Mouse (Mus musculus) common myeloid progenitor, adult 5-6 weeks (primary cell): ENCODE measurements at regions not wholly inside any gene's neighbourhood (a gene's known extent, or its start where the extent isn't known, plus 50 kb on each side); places are given as distances from the start of the nearest gene placed in this dataset.

Experiments
- ATAC-seq: replicated peaks from 2 replicates; pipeline ENCODE4 v1.8.0; 2016; ENCODE audit warnings: low read depth, mild to moderate bottlenecking, moderate TSS enrichment, inconsistent platforms; ENCODE audit not compliant: poor library complexity, severe bottlenecking

DNA sequence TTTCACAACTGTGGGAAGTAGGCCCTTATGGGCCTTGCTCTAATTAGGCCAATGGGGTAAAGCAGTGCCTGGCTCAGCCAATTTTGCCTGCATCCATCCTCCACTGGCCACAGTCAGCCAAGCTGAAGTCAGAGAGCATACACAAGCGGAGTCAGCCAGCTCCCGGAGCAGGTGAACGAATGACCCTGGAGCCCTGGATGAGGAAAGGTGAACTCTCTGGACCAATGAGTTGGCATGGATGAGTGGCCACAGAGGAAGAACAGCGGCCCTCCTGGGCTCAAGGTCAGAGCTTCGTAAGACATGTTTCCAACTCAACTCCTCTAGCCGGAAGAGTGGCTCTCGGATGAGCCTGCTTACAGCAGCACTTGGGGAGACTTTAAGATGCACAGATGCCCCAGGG lies 116.1 kb upstream of the Rpl38 start:
- ATAC-seq: no peak

DNA sequence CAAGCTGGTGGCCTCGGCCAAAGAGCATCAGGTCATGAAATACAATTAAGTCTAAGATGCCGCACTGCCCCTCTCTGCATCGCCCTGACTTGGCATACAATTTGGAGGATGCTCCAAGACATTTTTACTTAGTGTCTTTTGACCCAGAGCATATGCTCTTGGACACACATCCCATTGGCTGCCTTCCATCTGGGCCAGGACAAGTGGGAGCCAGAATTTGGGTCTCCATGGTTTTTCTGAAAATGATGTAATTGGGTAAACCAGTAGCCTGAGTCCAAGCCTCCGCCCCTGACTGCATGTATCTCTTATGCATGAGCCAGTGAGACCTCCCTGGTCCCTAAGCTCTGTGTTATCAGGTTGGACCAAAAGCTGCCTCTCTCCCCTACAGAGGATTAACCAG lies 117.1 kb upstream of the Rpl38 start:
- no peak for ATAC-seq

DNA sequence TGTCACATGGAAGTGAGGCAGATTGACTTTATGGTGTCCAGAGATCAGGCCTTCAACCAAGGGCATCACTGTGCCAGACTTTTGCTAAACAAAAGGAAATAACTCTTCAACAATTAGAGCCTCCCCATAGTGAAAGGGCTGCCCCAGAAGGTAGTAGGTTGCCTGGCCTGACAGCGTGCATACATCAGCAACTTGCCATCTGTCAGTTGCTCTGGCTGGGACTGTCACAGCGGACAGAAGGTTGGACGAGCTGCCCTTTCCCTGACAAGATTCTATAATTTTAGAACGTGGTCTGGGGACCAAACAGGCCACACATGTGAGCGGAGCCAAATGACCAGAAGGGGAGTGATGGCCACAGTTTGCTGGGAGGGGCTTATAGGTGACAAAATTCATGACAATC lies 119.7 kb upstream of the Rpl38 start:
- no peak for ATAC-seq

DNA sequence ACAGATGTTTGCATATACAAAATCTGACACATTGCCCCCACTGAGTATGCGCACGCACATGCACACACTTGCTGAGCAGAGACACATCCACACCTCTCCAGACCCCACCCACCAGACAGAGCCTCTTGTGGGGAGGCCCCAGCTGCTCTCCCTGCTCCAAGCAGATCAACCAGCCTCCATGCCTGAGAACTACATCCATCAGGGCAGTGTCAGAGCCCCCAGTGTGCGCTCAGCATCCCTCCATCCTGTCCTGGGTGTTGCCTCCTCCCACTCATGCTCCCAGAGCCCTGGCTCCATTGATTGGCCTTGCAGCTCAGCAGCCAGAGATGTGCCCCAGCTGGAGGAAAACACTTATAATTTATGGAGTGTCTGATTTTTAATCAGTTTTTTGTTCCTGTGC lies 124.1 kb upstream of the Rpl38 start:
- no peak for ATAC-seq

DNA sequence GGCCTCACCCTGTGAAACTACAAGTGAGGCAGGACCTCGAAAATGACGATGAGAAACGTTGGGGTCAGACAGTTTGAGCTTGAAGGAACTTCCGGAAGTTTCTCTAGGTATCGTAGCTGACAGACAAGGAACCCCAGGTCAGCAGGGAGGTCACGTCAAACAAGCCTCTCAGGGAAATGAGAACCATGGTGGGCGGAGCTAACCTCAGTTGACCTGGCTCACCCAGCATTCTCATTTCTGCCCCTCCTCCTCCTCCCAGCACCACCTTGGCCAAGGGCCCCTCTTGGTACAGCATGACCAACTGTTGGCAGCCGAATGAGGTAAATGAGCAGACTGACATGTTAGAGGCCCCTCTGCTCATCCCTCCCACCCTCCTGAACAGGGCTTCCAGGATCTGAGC lies 126.2 kb upstream of the Rpl38 start:
- no peak for ATAC-seq

DNA sequence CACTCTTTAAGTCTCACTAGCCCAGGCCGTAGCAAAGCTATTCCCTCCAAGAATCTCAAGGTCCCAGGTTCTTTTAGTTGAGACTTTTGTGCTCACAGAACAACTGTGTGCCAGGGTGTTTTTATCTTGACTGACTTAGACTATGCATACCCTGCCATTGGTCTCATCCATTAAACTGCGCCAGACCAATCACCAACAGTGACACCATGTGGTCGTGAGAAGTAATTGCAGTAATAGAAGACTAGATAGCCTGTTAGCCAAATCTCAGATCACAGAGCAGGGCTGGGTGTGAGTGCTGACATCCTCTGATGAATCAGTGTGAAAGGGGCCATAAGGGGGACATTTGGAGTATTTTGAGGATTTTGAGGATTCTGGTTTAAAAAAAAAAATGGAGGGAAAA lies 127.8 kb upstream of the Rpl38 start:
- ATAC-seq: no peak

DNA sequence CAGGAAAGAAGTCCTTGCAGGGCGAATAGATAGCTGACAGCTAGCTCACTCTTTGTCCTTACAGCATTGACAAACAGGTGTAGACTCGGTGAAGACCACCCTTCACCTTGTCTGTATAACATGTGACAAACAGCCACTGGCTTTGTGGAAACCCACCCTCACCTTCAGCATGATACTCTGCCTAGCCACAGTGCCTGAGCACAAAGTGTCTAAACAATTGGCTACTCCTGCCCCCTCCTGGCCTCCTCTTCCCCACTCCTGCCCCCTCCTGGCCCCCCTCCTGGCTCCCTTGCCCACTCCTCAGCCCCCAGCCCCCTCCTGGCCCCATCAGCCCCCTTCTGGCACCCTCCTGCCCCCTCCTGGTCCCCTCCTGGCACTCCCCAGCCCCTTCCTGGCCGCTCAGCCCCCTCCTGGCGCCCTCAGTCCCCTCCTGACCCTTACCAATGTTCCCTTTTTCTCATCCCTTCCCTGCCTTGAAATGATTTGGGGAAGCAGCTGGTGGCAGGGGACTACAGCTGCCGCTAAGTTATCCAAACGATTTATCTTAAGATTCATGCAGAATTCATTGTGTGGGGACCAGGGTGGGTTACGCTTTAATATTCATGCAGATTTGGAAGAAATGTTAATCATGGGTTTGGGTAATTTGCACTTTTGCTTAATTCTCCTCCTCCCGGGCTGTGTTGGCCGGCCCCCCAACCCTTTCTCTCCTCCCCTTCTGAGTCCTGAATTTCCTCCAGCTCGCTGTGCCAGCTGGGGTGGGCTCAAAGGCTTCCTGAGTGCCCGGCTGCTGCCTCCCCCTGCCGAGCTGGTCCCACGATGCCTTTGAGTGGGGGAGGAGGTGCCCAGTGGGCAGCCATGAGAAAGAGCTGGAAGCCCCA lies 131.5 kb upstream of the Rpl38 start:
- ATAC-seq: no peak

DNA sequence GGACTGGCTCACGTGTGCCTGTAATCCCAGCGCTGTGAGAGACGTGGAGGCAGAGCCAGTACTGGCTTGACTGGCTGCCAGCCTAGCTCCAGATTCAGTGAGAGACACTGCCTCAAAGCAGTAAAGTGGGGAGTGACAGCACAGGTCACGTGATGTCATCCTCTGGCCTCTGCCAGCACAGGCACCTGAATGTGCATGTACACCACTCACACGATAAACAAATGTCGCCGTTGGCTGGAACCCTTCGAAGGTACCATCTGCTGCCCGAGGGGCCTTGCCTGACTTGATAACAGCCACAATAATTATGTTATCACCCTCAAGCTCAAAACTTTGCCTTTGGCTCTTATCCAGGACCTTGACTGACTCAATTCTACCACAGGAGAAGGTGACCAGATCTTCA lies 132.4 kb upstream of the Rpl38 start:
- no peak for ATAC-seq

DNA sequence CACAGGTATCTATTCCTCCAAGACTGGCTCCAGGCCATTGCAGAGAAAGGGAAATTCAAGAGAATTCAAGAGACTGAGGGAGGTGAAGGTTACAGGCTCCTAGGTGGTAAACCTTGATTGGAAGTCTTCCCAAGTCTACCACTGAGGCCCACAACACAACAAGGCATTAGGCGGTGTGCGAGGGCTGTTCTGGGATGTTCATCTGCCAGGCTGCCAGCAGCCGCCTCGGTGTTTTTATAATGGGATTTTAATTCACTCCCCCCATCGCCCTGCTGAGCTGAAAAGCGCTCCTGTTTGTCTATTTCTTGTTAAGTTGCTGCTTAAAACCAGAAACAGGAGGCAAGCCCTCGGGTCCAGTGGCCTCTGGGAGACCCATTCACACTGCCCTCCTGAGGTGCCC lies 133.9 kb upstream of the Rpl38 start:
- ATAC-seq: no peak

DNA sequence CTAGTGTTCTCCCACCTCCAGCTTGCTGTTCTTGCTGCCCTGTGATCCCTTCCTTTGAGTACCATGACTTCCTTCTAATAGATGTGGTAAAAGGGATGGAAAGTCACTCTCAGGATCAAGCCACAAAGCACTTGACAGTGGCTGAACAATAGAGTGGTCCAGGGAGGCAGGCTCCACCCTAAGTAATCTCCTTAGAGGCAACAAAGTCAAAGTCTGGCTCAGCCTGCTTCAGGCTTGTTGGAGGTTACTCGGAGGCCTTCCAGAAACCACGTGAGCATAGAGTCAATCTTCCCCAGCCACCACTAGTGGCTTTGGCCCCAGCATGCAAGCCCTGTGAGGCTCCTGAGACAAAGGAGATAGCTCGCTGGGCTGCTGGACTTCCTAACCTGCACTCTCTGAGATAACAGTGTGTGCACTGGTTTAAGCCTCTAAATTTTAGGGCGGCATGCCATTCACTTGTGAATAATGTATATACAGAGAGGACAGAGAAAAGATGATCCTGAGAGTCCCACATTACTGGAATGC lies 137.0 kb upstream of the Rpl38 start:
- ATAC-seq: peak; percentile 78

DNA sequence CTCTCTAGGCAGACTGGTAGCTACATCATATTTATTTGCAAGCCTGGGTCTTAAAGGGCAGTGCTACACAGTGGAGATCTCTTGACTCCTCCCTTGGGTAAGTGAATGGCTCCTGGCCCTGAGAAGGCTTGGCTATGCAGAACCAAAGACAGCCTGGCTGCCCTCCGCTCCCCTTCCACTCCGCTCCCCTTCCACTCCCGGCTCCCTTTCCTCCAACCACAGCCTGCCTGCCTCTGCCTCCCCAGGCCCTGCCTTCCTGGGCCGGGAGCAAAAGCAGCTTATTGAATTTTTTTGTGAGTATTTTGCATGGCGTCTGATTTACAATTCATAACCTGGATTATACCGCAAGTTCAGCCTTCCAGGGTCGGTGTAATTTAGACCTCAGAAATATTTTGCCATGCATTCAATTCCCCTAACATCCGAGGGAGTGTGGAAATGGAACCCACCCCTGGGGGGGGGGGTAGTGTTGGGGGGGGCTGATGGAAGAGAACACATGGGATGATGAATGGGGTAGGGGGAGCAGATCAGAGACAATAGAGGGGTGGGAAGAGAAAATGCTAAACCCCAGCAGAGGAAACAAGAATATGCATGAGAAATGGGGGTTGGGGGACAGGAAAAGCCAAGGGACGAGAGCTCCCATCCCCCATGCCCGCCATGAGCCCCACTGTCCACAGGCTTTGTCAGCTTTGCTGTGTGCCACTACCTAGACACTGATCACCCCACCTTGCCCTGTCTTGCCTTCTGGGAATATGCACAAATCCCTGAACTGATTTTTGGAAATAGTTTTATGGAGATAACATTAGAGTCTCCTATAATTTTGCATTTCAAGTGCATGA lies 139.2 kb upstream of the Rpl38 start:
- no peak for ATAC-seq

DNA sequence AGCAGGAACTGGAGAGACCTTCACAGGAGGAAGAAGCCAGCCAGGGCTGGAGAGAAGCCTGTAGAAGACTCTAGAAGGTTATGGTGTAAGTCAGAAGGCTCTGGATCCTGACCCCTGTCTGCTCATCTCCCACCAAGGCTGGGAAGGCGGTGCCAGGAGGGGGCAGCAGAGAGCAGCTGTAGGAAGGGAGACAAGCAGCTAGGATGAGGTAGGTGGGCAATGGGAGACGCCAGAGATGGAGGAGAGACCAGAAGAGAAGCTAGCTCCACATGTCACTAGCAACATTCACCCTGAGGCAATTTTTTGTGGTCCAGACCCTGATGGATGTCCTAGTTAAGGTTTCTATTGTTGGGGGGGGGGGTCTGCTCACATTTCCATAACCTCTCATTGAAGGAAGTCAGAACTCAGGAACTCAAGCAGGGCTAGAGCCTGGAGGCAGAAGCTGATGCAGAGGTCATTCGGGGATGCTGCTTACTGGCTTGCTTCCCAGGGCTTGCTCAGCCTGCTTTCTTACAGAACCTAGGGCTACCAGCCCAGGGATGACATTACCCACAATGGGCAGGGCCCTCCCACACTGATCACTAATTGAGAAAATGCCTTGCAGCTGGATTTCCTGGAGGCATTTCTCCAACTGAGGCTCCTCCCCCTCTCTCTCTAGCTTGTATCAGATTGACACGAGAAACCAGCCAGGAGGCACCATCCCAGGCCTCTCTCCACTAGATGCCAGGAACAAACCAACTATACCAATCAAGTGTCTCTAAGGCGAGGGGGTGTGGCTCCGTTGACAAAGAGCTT lies 144.7 kb upstream of the Rpl38 start:
- peak; percentile 89 for ATAC-seq

DNA sequence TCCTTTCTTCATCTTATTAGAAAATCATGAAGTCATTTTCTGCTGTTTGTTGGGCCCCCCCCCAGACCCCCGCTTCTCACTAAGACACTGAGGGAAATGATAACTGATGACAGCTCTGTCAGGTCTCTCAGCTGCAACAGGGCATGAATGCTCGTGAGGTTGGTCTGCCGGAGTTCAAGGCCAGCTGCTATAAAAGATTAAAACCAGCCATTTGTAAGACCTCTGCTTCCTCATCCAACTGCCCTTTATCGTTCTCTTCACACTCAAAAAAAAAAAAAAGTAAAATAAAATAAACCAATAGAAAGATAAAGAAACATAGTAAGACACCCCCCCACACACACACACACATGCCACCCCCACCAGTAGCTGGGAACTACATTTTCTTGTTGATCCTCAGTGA lies 153.0 kb upstream of the Rpl38 start:
- peak; percentile 60 for ATAC-seq

DNA sequence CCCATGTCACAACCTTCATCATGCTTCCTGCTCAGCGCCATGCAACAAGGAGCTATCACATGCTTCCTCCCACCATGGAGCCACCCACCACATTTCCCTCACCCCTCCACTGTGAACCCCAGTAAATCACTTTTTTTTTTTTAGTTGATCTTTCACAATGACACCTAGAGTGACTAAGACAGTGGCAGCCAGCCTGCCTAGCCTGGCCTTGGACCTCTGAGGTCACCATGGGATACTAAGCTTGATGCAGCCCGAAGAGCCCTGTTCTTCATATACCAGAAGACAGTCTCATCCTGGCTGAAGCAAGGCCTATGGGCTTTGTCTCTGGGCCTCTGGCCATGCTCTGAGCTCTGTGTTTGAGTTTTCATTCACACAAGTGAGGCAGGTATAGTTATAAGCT lies 154.2 kb upstream of the Rpl38 start:
- no peak; the same call in 1 of the 2 replicates for ATAC-seq

DNA sequence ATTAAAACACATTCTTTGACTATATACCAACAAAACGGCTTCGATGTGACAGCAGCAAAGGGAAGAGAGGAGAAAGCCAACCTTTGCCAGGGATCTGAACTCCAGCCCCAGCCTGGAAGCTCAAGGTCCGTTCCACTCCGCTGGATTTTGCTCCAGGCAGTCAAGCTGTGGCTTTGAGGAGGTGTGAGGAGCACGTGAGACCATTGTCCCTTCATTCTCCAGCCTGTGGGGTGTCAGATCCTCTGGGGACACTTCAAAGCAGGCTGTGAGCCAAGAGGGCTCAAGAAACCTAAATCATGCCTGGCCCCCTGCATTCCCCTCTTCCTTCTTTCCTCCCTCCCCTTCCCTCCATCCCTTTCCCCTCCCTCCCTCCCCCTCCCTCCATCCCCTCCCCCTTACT lies 154.9 kb upstream of the Rpl38 start:
- ATAC-seq: no peak

DNA sequence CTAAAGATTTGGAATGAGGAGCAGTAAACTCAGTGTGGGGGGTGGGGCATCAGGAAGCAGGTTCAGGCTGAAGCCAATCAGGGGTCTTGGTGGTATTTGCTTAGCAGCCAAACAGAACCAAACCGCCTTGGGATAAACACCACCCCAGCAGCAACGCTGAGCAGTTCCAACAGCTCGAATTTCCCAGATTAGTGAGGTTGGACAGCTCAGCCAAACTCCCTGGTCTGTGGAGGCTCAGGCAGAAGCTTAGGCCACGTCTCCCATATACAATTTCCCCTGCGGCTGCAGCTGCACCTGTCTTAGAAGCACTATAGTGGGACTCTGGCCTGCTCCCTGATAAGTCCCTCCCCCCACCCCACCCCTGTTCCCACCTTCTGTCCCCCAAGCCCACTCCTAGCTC lies 156.3 kb upstream of the Rpl38 start:
- ATAC-seq: no peak

DNA sequence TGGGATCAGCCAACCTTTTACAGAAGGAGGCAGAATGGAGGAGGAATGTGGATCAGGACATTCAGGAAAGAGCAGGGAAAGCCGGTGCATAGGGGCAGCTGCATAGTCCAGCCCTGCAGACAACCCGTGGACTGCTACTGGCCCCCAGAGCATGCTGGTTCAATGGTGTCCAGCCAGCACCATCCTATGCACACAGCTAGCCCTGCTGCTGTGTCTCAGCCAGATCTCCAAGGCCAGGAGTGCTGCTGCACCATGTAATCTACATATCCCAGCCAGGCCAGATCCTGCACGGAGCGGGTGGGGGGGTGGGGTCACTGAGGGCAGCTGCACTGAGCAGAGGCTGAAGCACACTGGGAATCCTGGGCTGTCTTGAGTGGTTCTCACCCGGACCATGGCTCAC lies 165.8 kb upstream of the Rpl38 start:
- no peak for ATAC-seq

DNA sequence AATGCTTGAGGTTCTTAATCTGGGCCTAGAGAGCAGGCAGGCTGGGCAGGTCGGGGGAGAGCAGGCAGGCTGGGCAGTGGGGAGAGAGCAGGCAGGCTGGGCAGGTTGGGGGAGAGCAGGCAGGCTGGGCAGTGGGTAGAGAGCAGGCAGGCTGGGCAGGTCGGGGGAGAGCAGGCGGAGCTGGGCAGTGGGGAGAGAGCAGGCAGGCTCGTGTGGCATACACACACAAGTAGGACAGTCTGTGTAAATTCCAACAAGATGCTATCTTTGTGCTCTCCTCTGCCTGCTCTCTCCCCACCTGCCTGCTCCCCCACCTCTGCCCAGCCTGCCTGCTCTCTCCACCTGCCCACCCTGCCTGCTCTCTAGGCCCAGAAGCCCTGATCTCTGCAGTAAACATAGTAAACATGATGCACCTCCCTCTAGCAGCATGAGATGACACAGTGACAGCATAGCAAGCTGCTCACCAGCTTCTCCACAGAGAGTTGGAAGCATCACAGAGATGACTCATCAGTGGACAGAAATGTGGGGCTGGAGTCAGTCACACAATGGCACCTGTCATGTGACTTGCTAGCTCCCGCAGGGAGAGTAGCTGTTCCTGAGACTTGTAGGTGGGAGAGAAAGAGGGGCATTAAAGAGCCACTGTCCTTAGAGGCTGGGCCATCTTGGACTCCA lies 166.3 kb upstream of the Rpl38 start:
- no peak for ATAC-seq

DNA sequence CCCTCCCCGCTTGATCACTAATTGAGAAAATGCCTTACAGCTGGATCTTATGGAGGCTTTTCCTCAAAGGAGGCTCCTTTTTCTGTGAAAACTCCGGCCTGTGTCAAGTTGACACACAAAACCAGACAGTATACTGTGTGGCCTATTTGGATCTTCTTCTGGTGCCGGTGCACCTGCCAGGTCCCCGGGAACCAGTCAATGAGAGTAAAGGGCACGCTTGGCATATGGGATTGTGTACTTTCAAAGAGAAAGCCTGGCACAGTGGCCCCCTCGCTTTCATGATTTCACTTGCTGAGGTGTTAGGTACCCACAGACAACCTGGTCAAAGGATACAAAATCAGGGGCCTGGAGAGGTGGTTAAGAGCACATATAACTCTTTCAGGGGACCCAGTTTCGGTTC lies 167.9 kb upstream of the Rpl38 start:
- ATAC-seq: no peak

DNA sequence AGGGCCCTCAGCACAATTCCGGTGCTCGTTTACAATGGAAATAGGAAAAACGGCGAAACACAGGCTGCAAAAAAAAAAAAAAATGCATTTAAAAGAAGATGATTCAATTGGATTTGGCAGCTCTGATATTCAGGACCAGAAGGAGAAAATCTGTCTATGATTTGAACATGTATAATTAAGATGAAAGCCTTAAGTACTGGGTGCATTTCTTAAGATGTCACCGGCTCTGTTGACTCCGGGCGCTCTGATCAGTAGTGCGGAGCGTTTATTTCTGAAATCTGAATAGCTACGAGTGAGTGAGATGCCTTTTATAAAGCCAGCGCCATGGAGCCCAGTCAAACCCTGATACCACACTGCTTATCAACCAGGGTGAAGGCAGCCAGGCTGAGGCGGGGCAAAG lies 168.7 kb upstream of the Rpl38 start:
- ATAC-seq: no peak
